Mouse (Mus musculus) G1E (cell line): ENCODE data around the gene Alyref2.

ENCODE experiments used
- CTCF ChIP-seq: IDR thresholded peaks from 2 replicates; pipeline ENCODE4 v1.5.1; 2012; ENCODE audit warnings: low read depth, low read length, inconsistent platforms, mixed read lengths
- GATA1 ChIP-seq: IDR thresholded peaks from 2 replicates; pipeline ENCODE4 v1.6.1; 2012; ENCODE audit warnings: borderline replicate concordance, low read length, inconsistent platforms, mixed read lengths
- GATA2 ChIP-seq: IDR thresholded peaks from 2 replicates; pipeline ENCODE4 v1.6.1; 2012; ENCODE audit warnings: low read depth, low read length, inconsistent platforms, borderline replicate concordance

DNA sequence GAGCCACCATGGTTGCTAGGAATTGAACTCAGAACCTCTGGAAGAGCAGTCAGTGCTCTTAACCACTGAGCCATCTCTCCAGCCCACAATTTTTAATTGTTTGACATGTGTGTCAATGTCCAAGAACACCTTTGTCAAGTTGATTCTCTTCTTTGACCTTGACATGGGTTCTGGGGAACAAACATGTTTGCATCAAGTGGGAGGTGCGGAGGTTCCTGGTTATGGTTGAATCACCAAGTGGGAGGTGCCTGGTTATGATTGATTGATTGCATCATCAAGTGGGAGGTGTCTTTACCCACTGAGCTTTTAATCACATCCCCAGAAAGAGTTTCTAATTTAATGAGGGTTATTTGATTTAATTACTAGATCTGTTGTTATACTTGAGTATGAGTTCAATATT lies 45.7 kb upstream of the Alyref2 start:
- TF ChIP-seq CTCF (no peak), GATA2 (no peak), GATA1 (no peak)
